Mouse (Mus musculus) MEL (cell line): ENCODE results near the gene Als2. TPM values are rescaled to one million over a fixed set of nuclear protein-coding genes. Genes with fewer than 3 reads are reported as not detected.
A peak's percentile ranks its signal among the peaks of the same experiment; 100 is the strongest.

Source experiments
- DNase-seq: peaks from one replicate; pipeline ENCODE4 v3.0.0; 2011; ENCODE audit warnings: low read depth, low spot score
- H3K27ac ChIP-seq: 2 replicates; pipeline ENCODE4 v1.5.1; 2012; ENCODE audit warnings: low read depth, mild to moderate bottlenecking, control low read depth, low read length, moderate library complexity; ENCODE audit not compliant: control insufficient read depth
- H3K27me3 ChIP-seq, 2 experiments: fragments of 150-350 bp in 1 of 2; sonication (generic) in 1 of 2; 2 replicates each; pipeline ENCODE4 v1.6.1; 2012; ENCODE audit warnings: low read length in 2 of 2, mild to moderate bottlenecking in 2 of 2, improper control_type of control experiment in 1 of 2, moderate library complexity in 1 of 2; ENCODE audit not compliant: insufficient read depth in 2 of 2, control insufficient read depth in 1 of 2
- H3K36me3 ChIP-seq, 2 experiments: 2 replicates each; pipeline ENCODE4 v1.6.1; 2012 to 2014; ENCODE audit warnings: low read length in 2 of 2, improper control_type of control experiment in 1 of 2, inconsistent platforms in 1 of 2, mild to moderate bottlenecking in 1 of 2; ENCODE audit not compliant: insufficient read depth in 2 of 2, control insufficient read depth in 1 of 2
- H3K4me1 ChIP-seq, 2 experiments: fragments of 150-350 bp in 1 of 2; sonication (generic) in 1 of 2; 2 replicates each; pipeline ENCODE4 v1.6.1; 2012; ENCODE audit warnings: low read length in 2 of 2, improper control_type of control experiment in 1 of 2, mild to moderate bottlenecking in 1 of 2; ENCODE audit not compliant: insufficient read depth in 2 of 2, control insufficient read depth in 1 of 2
- H3K4me3 ChIP-seq, 2 experiments: fragments of 150-350 bp in 1 of 2; sonication (generic) in 1 of 2; 2 replicates each; pipeline ENCODE4 v1.5.1; 2012; ENCODE audit warnings: low read depth in 2 of 2, low read length in 2 of 2, mild to moderate bottlenecking in 2 of 2, moderate library complexity in 2 of 2, control low read depth in 1 of 2, improper control_type of control experiment in 1 of 2; ENCODE audit not compliant: control insufficient read depth in 1 of 2, insufficient read depth in 1 of 2
- H3K79me2 ChIP-seq: 2 replicates; pipeline ENCODE4 v1.6.1; 2012; ENCODE audit warnings: mild to moderate bottlenecking, low read length, moderate library complexity; ENCODE audit not compliant: control insufficient read depth, poor library complexity, insufficient read depth
- H3K9ac ChIP-seq: 2 replicates; pipeline ENCODE4 v1.6.1; 2012; ENCODE audit warnings: low read depth, mild to moderate bottlenecking, control low read depth, low read length, moderate library complexity; ENCODE audit not compliant: control insufficient read depth, poor library complexity, severe bottlenecking
- H3K9me3 ChIP-seq: fragments of 150-350 bp; sonication (generic); replicated peaks from 2 replicates; pipeline ENCODE4 v1.6.1; 2012; ENCODE audit warnings: mild to moderate bottlenecking, low read length, improper control_type of control experiment, moderate library complexity; ENCODE audit not compliant: insufficient read depth
- BHLHE40 ChIP-seq: IDR thresholded peaks from 2 replicates; pipeline ENCODE4 v1.6.1; 2012; ENCODE audit warnings: low read depth, mild to moderate bottlenecking, inconsistent platforms, low read length, improper control_type of control experiment, borderline replicate concordance
- CHD2 ChIP-seq: IDR thresholded peaks from 2 replicates; pipeline ENCODE4 v1.6.1; 2011; ENCODE audit warnings: low read length, improper control_type of control experiment
- CTCF ChIP-seq, 3 experiments: IDR thresholded peaks in 2 of 3; conservative IDR thresholded peaks in 1 of 3; 2 replicates each; pipeline ENCODE4 v1.5.1; 2011 to 2012; ENCODE audit warnings: low read length in 3 of 3, low read depth in 2 of 3, mild to moderate bottlenecking in 2 of 3, improper control_type of control experiment in 1 of 3, inconsistent platforms in 1 of 3, mixed read lengths in 1 of 3, moderate library complexity in 1 of 3; ENCODE audit not compliant: control insufficient read depth in 1 of 3, insufficient read depth in 1 of 3, poor library complexity in 1 of 3, severe bottlenecking in 1 of 3
- EP300 ChIP-seq, 2 experiments: IDR thresholded peaks; 2 replicates each; pipeline ENCODE4 v1.6.1; 2011; ENCODE audit warnings: improper control_type of control experiment in 2 of 2, low read length in 2 of 2, low read depth in 1 of 2, mild to moderate bottlenecking in 1 of 2
- ETS1 ChIP-seq: IDR thresholded peaks from 2 replicates; pipeline ENCODE4 v1.6.1; 2012; ENCODE audit warnings: low read depth, mild to moderate bottlenecking, inconsistent platforms, low read length, improper control_type of control experiment, moderate library complexity
- HCFC1 ChIP-seq: IDR thresholded peaks from 2 replicates; pipeline ENCODE4 v1.6.1; 2012; ENCODE audit warnings: low read depth, mild to moderate bottlenecking, inconsistent platforms, low read length, improper control_type of control experiment, moderate library complexity
- MYB ChIP-seq: IDR thresholded peaks from 2 replicates; pipeline ENCODE4 v1.6.1; 2011; ENCODE audit warnings: mild to moderate bottlenecking, low read depth, low read length, improper control_type of control experiment
- MYC ChIP-seq: IDR thresholded peaks from 2 replicates; pipeline ENCODE4 v1.6.1; 2011; ENCODE audit warnings: low read depth, mild to moderate bottlenecking, low read length, improper control_type of control experiment, moderate library complexity
- NELFE ChIP-seq: IDR thresholded peaks from 2 replicates; pipeline ENCODE4 v1.6.1; 2011; ENCODE audit warnings: low read depth, low read length, improper control_type of control experiment
- RAD21 ChIP-seq: IDR thresholded peaks from 2 replicates; pipeline ENCODE4 v1.6.1; 2011; ENCODE audit warnings: mild to moderate bottlenecking, low read depth, low read length, improper control_type of control experiment
- RCOR1 ChIP-seq: IDR thresholded peaks from 2 replicates; pipeline ENCODE4 v1.6.1; 2012; ENCODE audit warnings: low read depth, mild to moderate bottlenecking, inconsistent platforms, low read length, improper control_type of control experiment
- SMC3 ChIP-seq: IDR thresholded peaks from 2 replicates; pipeline ENCODE4 v1.6.1; 2011; ENCODE audit warnings: low read depth, low read length, improper control_type of control experiment
- TAL1 ChIP-seq: IDR thresholded peaks from 2 replicates; pipeline ENCODE4 v1.6.1; 2012; ENCODE audit warnings: mild to moderate bottlenecking, inconsistent platforms, low read length, moderate library complexity, mixed read lengths
- TCF12 ChIP-seq: IDR thresholded peaks from 2 replicates; pipeline ENCODE4 v1.6.1; 2014; ENCODE audit warnings: low read depth, mild to moderate bottlenecking, inconsistent platforms, low read length, improper control_type of control experiment, moderate library complexity
- ZC3H11A ChIP-seq: IDR thresholded peaks from 2 replicates; pipeline ENCODE4 v1.6.1; 2012; ENCODE audit warnings: low read depth, mild to moderate bottlenecking, inconsistent platforms, low read length, improper control_type of control experiment
- polyA plus RNA-seq, 2 experiments: library from polyadenylated mRNA; stranded (reverse) in 1 of 2; unstranded in 1 of 2; fragments of >175 nt in 1 of 2; fragments of >200 nt in 1 of 2; gene quantifications; 2 replicates each; pipeline versions ENCODE4 v1.2.1 to v1.2.4; 2012; ENCODE audit warnings: low replicate concordance in 2 of 2, low read depth in 1 of 2; ENCODE audit not compliant: insufficient read length in 2 of 2, insufficient read depth in 1 of 2, missing spikeins in 1 of 2
- total RNA-seq: library from RNA; depleted of rRNA; stranded (reverse); fragments of 300-350 nt; gene quantifications from 2 replicates; pipeline ENCODE4 v1.2.3, GENCODE M21; 2012

Gene Als2
- total and polyA plus RNA-seq, 3 experiments, result 7.4 to 8.5 TPM; not detected in 1

GRCm38 (mm10) chr1:59150542-59150941 is 86.5 kb downstream of the Als2 start:
- H3K9ac ChIP-seq, result no peak overlapping the region
- H3K9me3 ChIP-seq, result no peaks in the 10 kb centered on the region
- no peaks in the 10 kb centered on the region for H3K79me2 ChIP-seq
- no peak for DNase-seq
- H3K4me1 ChIP-seq, result no peaks in the 10 kb centered on the region
- TF ChIP-seq HCFC1 (no peak), MYB (no peak), RCOR1 (no peak), ZC3H11A (no peak), CTCF (IDR thresholded peaks at IDR 0.05 in 2 of 3, conservative IDR thresholded peaks at IDR 0.05 in 1 of 3; ENCODE audit: control insufficient read depth in 1 of 3, insufficient read depth in 1 of 3, low read depth in 2 of 3, low read length in 3 of 3, poor library complexity in 1 of 3, severe bottlenecking in 1 of 3) (peak in 1 of 3 experiments; percentile 24; a peak in 2 of 6 replicates), SMC3 (peak; percentile 31), TCF12 (no peak), EP300 (IDR thresholded peaks at IDR 0.05; ENCODE audit: low read depth in 1 of 2, low read length in 2 of 2) (no peak), MYC (no peak)
- TF ChIP-seq, all 39 proteins: peak for 2
- Histone ChIP-seq H3K27ac (no peak overlapping the region), H3K27me3 (no peaks in the 10 kb centered on the region; a peak in 3 of 4 replicates), H3K4me3 (no peak overlapping the region), H3K36me3 (no peaks in the 10 kb centered on the region)

DNA sequence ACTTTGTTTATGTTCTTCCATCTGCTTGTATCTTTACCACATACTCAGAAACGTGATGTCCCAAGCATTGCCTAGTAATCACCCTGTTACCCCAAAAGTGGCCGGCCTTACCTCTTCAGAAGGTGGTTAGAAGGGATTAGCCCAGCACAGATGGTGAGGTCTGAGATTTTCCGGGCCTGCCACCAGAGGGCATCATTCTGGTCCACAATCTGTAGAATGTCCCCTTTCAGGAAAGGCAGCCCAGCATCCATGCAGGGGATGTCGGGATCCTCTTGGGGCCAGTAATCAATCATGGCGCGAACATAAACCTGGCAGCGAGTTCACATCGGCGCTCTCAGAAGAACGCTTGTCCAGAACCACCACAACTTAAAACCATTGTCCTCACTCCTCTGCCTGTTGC is 92.5 kb downstream of the Als2 start:
- no peaks in the 10 kb centered on the region for H3K4me1 ChIP-seq
- H3K36me3 ChIP-seq, result no peaks in the 10 kb centered on the region
- DNase-seq, result peak; percentile 39
- H3K9me3 ChIP-seq, result no peaks in the 10 kb centered on the region
- peaks cover 0 to 1% of the 10 kb centered on the region in 2 experiments; a peak in 2 of 4 replicates for H3K27me3 ChIP-seq
- no peaks in the 10 kb centered on the region for H3K79me2 ChIP-seq
- H3K4me3 ChIP-seq, result no peak overlapping the region
- no peak for TF ChIP-seq NELFE
- no peak for TF ChIP-seq MYC
- TF ChIP-seq BHLHE40, result no peak
- TF ChIP-seq ETS1, result no peak
- TF ChIP-seq TAL1, result no peak
- TF ChIP-seq CTCF (IDR thresholded peaks at IDR 0.05 in 2 of 3, conservative IDR thresholded peaks at IDR 0.05 in 1 of 3; ENCODE audit: control insufficient read depth in 1 of 3, insufficient read depth in 1 of 3, low read depth in 2 of 3, low read length in 3 of 3, poor library complexity in 1 of 3, severe bottlenecking in 1 of 3), result peak; percentile 43 to 65 (median 60)
- no peak for TF ChIP-seq TCF12
- peak; percentile 82 for TF ChIP-seq SMC3
- no peak for TF ChIP-seq CHD2
- peak; percentile 34 for TF ChIP-seq RAD21
- TF ChIP-seq ZC3H11A, result peak; percentile 34; the same call in 1 of the 2 replicates
- H3K27ac ChIP-seq, result no peak overlapping the region
- H3K9ac ChIP-seq, result no peak overlapping the region
